Mouse (Mus musculus): ENCODE data around the gene Rtl1. TPM values are rescaled to one million over a fixed set of nuclear protein-coding genes. Genes with fewer than 3 reads are reported as not detected.

The Rtl1 gene
- polyA plus RNA-seq, 1 experiment from 2014 or later, result 1.9 TPM

DNA sequence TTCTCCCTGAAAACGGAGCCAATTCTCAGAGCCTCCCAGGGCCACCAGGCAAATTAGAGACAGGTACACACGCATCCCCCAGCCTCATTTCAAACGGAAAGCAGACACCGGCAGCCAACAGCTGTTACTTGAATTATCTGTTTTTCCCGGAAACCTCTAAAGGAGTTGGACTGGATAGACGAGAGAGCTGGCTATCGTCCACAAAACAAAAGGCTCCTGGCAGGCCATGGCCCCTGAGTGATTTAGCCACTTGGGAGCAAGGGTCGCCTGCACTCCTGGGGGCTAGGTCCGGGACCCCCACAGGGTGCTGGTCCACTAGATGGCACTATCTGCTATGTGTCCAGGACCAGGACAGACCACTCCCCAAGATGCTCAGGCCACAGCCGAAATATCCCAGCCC is 14.3 kb upstream of the Rtl1 start:
- Histone ChIP-seq H3K9me3 (ENCODE audit: control insufficient read depth, low read length) (no peaks in the 10 kb centered on the region), H3K4me2 (ENCODE audit: low read length) (no peak overlapping the region), H3K9ac (ENCODE audit: low read length) (no peak overlapping the region), H3K27me3 (replicated peaks; ENCODE audit: control insufficient read depth, insufficient read depth, low read length) (no peaks in the 10 kb centered on the region), H3K27ac (ENCODE audit: low read depth) (no peak overlapping the region), H3K36me3 (ENCODE audit: control insufficient read depth, insufficient read depth, low read length) (peaks cover 68% of the 10 kb centered on the region), H3K4me3 (ENCODE audit: low read depth, low read length) (no peak overlapping the region), H3K4me1 (replicated peaks; ENCODE audit: control insufficient read depth, insufficient read depth, low read length) (peaks cover 2% of the 10 kb centered on the region; the same call in 1 of the 2 replicates)
- ATAC-seq (replicated peaks; ENCODE audit: low FRiP score, low TSS enrichment, low read depth) (no peak), DNase-seq (ENCODE audit: low spot score) (peak; percentile 68)
- 29% methylated on average over 10 of the region's 10 CpGs for WGBS

DNA sequence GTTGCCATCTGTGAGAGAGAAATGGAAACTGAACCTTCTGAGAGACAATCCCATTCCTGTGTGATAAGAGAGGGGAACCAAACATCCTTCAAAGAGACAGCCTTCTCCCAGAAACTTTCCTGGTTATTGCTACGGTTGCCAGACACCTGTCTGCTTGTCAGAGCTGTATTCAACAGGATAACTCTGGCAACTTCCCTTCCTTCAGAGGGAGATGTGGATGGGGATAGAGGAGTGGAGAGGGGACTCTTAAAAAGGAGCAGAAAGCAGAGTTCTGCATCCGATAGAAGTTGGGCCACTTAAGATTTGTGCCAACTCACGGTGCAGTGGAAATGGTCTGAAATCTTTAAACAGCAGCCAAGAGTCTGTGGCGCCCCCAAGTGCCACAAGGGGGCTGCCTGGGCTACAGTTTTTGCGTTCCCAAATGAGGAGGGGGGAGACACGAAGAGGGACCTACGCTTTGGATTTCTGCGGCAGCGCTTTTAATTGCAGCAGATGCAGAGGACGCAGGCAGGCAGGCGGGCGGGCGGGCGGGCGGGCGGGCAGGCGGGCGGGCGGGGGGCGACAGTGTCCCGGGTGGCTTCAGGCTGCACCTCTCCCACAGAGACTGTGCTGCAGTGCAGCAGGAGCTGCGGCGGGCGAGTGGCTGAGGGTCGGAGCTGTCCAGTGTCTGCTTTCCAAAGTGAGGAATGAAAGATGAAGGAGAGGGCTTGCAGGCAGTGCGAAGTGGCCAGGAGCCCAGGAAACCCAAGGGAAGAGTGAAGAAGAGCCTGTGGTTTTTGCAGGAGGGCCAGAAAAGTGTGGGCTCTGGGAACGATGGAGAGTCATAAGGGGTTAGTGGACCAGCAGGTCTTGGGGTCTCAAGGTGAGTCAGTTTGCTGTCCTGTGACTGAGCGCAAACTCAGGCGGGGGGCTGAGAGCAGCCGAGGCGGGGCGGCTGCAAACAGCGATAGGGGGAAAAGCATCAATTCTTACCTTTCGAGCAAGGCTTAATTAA is 12.6 kb upstream of the Rtl1 start:
- Histone ChIP-seq H3K9ac (ENCODE audit: low read length) (no peak overlapping the region), H3K9me3 (ENCODE audit: control insufficient read depth, low read length) (no peaks in the 10 kb centered on the region), H3K4me3 (ENCODE audit: low read depth, low read length) (peak overlapping the region; percentile 19), H3K4me2 (ENCODE audit: low read length) (peak overlapping the region; percentile 35), H3K4me1 (replicated peaks; ENCODE audit: control insufficient read depth, insufficient read depth, low read length) (peaks cover 2% of the 10 kb centered on the region; the same call in 1 of the 2 replicates), H3K27me3 (replicated peaks; ENCODE audit: control insufficient read depth, insufficient read depth, low read length) (no peaks in the 10 kb centered on the region), H3K27ac (ENCODE audit: low read depth) (peak overlapping the region; percentile 57; the same call in 1 of the 2 replicates), H3K36me3 (ENCODE audit: control insufficient read depth, insufficient read depth, low read length) (peaks cover 70% of the 10 kb centered on the region)
- DNase-seq (ENCODE audit: low spot score) (peak; percentile 51), ATAC-seq (replicated peaks; ENCODE audit: low FRiP score, low TSS enrichment, low read depth) (no peak)
- 49% methylated on average over 34 of the region's 34 CpGs for WGBS

DNA sequence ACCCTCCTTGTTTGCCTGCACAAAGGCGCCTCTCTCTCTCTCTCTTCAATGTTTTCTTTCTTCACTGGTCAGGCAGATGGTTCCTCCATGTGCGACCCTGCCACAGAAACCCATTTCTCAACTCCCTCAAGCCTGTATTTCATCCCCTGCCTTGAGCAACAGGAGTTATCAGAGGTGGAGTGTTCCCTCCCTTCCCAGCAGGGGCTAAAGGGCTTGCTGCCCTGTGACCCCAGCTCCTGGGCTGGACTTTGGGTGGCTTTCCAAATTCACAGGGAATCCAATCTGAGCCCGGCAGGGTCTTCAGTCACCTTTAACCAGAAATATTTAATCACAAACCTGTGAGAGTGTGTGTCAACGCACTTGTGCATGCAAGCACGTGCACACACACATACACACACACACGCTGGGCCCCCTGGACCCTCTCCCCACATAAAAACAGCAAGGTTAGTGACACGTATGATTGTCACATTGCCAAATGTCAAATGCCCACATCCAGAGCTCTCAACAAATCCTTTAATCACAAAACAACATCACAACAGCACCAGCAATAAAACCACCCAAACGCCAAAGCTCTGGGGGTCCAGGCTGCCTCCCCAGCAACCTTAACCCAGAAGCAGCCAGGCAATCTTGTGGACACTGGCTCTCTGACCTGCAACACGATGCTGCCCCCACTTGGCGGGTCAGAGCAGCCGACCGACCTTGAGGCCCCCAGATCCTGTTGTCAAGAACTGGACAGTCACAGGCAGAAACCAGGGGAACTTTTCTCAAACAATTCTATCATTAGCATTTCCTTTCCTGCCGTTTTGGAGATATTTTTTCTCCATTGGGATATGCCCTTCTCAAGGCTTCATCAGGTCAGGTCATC is 8.7 kb upstream of the Rtl1 start:
- ATAC-seq (replicated peaks; ENCODE audit: low FRiP score, low TSS enrichment, low read depth) (no peak), DNase-seq (ENCODE audit: low spot score) (peak; percentile 51)
- H3K27ac ChIP-seq (ENCODE audit: low read depth), result no peak overlapping the region
- H3K9ac ChIP-seq (ENCODE audit: low read length), result no peak overlapping the region
- no peaks in the 10 kb centered on the region for H3K27me3 ChIP-seq (replicated peaks; ENCODE audit: control insufficient read depth, insufficient read depth, low read length)
- no peaks in the 10 kb centered on the region for H3K9me3 ChIP-seq (ENCODE audit: control insufficient read depth, low read length)
- H3K36me3 ChIP-seq (ENCODE audit: control insufficient read depth, insufficient read depth, low read length), result peaks cover 85% of the 10 kb centered on the region
- H3K4me2 ChIP-seq (ENCODE audit: low read length), result no peak overlapping the region
- H3K4me1 ChIP-seq (replicated peaks; ENCODE audit: control insufficient read depth, insufficient read depth, low read length), result no peaks in the 10 kb centered on the region
- H3K4me3 ChIP-seq (ENCODE audit: low read depth, low read length), result no peak overlapping the region
- WGBS, result 58% methylated on average over 13 of the region's 13 CpGs

DNA sequence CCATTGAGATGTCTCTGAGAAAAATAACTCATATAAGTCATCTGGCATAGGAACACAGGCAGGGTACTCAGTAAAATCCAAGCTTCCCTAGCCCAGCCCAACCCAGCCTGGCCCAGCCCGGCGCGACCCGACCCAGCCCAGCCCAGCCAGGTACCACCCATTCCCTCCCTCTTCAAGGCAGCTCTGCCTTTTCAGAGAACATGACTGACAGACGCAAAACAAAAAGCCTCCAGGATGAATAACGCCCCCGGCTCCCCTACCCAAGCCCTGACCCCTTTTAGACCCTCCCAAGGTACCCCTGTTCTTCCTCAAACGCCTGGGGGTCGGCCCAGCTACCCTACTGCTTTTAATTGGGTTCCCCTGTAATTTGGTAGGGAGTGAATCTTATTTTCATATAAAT is 7.8 kb upstream of the Rtl1 start:
- Histone ChIP-seq H3K4me1 (replicated peaks; ENCODE audit: control insufficient read depth, insufficient read depth, low read length) (no peaks in the 10 kb centered on the region), H3K4me3 (ENCODE audit: low read depth, low read length) (no peak overlapping the region), H3K27me3 (replicated peaks; ENCODE audit: control insufficient read depth, insufficient read depth, low read length) (no peaks in the 10 kb centered on the region), H3K9me3 (ENCODE audit: control insufficient read depth, low read length) (no peaks in the 10 kb centered on the region), H3K27ac (ENCODE audit: low read depth) (no peak overlapping the region), H3K36me3 (ENCODE audit: control insufficient read depth, insufficient read depth, low read length) (peaks cover 88% of the 10 kb centered on the region), H3K9ac (ENCODE audit: low read length) (no peak overlapping the region), H3K4me2 (ENCODE audit: low read length) (no peak overlapping the region)
- WGBS, result 33% methylated on average over 9 of the region's 9 CpGs
- ATAC-seq (replicated peaks; ENCODE audit: low FRiP score, low TSS enrichment, low read depth) (no peak), DNase-seq (ENCODE audit: low spot score) (peak; percentile 50)

DNA sequence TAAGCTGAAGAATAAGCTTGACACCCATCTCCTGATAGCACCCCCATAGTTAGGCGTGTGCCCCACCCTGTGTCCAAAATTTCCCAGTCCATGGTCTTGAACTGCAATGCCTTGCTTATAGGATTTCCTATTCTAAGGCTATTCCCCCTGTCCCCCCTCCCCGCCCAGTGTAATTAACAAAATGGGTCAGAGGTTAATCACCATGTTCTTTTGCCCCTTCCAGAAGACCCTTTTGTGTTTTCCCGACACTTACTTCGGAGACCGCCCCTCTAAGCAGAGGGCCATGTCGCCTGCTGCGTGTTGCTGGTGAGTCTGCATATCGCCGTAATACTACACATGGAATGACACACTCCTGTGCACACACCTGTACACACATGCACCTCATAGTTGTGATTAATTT is 7.1 kb upstream of the Rtl1 start:
- DNase-seq (ENCODE audit: low spot score), result no peak
- WGBS, result 84% methylated on average over 9 of the region's 9 CpGs
- Histone ChIP-seq H3K4me1 (replicated peaks; ENCODE audit: control insufficient read depth, insufficient read depth, low read length) (no peaks in the 10 kb centered on the region), H3K36me3 (ENCODE audit: control insufficient read depth, insufficient read depth, low read length) (peaks cover 87% of the 10 kb centered on the region), H3K4me3 (ENCODE audit: low read depth, low read length) (no peak overlapping the region), H3K27me3 (replicated peaks; ENCODE audit: control insufficient read depth, insufficient read depth, low read length) (no peaks in the 10 kb centered on the region), H3K9ac (ENCODE audit: low read length) (no peak overlapping the region), H3K4me2 (ENCODE audit: low read length) (no peak overlapping the region), H3K9me3 (ENCODE audit: control insufficient read depth, low read length) (no peaks in the 10 kb centered on the region), H3K27ac (ENCODE audit: low read depth) (no peak overlapping the region)
- no peak for ATAC-seq (replicated peaks; ENCODE audit: low FRiP score, low TSS enrichment, low read depth)

DNA sequence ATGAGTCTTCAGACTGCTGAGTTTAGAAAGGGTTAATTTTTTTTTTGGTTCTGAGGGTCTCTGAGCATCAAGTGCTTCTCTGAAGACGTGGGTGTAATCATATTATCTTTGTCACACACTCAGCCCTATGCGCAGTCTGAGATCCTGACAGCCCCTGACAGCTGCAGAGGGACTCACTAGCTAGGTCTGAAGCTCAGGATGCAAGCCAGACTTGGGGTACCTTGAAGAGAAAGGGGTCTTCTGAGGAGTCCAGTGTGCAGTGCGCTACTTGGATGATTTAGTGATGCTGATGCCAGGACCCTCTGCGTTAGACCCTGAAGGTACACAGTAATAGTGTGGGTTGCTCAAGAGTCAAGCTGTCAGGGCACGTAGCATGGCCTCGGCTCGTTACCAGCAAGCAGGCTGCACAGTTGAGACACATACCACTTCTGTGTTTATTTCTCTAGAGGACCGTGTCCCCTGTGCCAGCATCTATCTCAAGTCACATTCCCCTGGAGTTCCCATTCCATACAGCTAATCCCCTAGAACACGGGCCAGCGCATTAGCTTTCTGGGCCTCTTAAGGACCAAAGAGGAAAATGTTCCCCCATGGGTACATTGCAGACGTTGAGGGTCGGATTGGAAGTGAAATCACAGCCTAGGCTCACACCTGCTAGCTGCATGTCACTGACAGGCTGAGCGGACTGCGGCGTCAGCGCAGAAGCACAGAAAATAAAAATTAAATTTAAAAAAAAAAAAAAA is 5.0 kb upstream of the Rtl1 start:
- no peak overlapping the region for H3K9ac ChIP-seq (ENCODE audit: low read length)
- WGBS, result 71% methylated on average over 16 of the region's 16 CpGs
- ATAC-seq (replicated peaks; ENCODE audit: low FRiP score, low TSS enrichment, low read depth) (no peak), DNase-seq (ENCODE audit: low spot score) (no peak)
- H3K4me3 ChIP-seq (ENCODE audit: low read depth, low read length), result no peak overlapping the region
- no peaks in the 10 kb centered on the region for H3K9me3 ChIP-seq (ENCODE audit: control insufficient read depth, low read length)
- H3K4me1 ChIP-seq (replicated peaks; ENCODE audit: control insufficient read depth, insufficient read depth, low read length), result no peaks in the 10 kb centered on the region
- H3K36me3 ChIP-seq (ENCODE audit: control insufficient read depth, insufficient read depth, low read length), result peaks cover 84% of the 10 kb centered on the region
- no peaks in the 10 kb centered on the region for H3K27me3 ChIP-seq (replicated peaks; ENCODE audit: control insufficient read depth, insufficient read depth, low read length)
- no peak overlapping the region for H3K27ac ChIP-seq (ENCODE audit: low read depth)
- H3K4me2 ChIP-seq (ENCODE audit: low read length), result no peak overlapping the region

DNA sequence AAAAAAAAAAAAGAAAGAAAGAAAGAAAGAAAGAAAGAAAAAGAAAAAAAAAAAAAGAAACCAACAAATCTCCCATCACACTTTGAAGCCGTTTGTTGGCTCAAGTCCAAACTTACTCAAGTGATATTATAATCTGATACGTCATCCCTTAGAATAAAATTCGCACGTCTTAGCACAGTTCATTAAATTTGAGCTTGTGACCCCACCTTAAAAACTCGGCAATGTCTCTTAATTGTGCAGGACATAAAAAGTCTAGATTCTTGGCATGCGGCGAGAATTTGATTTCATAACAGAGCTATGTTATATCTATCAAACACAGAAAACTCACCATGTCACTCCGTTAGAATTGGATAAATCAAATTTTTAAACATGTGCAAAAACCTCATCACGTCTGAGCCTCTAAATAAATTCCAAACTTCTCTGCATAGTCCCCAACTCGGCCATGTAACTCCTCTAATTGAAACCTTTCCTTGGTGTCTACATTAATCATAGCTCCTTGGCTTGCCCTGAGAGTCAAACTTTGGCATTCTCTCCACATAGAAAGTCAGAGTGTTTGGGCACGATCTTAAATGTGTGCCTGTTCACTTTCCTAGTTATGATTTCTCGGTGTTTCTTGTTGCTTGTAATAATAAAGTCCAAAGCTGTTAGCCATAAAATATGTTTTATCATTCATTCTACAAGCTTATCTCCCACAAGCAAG is 1.4 kb downstream of the Rtl1 start:
- ATAC-seq (replicated peaks; ENCODE audit: low FRiP score, low TSS enrichment, low read depth) (no peak), DNase-seq (ENCODE audit: low spot score) (no peak)
- H3K4me1 ChIP-seq (replicated peaks; ENCODE audit: control insufficient read depth, insufficient read depth, low read length), result peaks cover 25% of the 10 kb centered on the region
- H3K4me3 ChIP-seq (ENCODE audit: low read depth, low read length), result no peak overlapping the region
- no peak overlapping the region for H3K27ac ChIP-seq (ENCODE audit: low read depth)
- WGBS, result 64% methylated on average over 12 of the region's 12 CpGs
- H3K9ac ChIP-seq (ENCODE audit: low read length), result no peak overlapping the region
- no peak overlapping the region for H3K4me2 ChIP-seq (ENCODE audit: low read length)
- H3K27me3 ChIP-seq (replicated peaks; ENCODE audit: control insufficient read depth, insufficient read depth, low read length), result no peaks in the 10 kb centered on the region
- H3K9me3 ChIP-seq (ENCODE audit: control insufficient read depth, low read length), result 0 out of 2 replicates have a peak, but pooled peaks cover 2% of the 10 kb centered on the region
- peaks cover 55% of the 10 kb centered on the region for H3K36me3 ChIP-seq (ENCODE audit: control insufficient read depth, insufficient read depth, low read length)

Measured in intestine, embryonic 14.5 days (tissue).